Mouse (Mus musculus) thymus, adult 2 months (tissue): Measurements from ENCODE around the gene Ssr1. TPM values are rescaled to one million over a fixed set of nuclear protein-coding genes. Genes with fewer than 3 reads are reported as not detected.
A peak's percentile ranks its signal among the peaks of the same experiment; 100 is the strongest.

Source experiments
- DNase-seq: peaks from one replicate; pipeline ENCODE4 v3.0.0; 2021
- H3K27ac ChIP-seq: fragments of 200-500 bp; 2 replicates; pipeline ENCODE4 v1.5.1; 2012; ENCODE audit warnings: low read length, control low read depth; ENCODE audit not compliant: control insufficient read depth, insufficient read depth
- H3K27me3 ChIP-seq: fragments of 200-500 bp; 2 replicates; pipeline ENCODE4 v1.6.1; 2012; ENCODE audit warnings: mild to moderate bottlenecking, low read length, moderate library complexity, mixed read lengths; ENCODE audit not compliant: control insufficient read depth, insufficient read depth
- H3K36me3 ChIP-seq: fragments of 200-500 bp; 2 replicates; pipeline ENCODE4 v1.6.1; 2012; ENCODE audit warnings: mild to moderate bottlenecking, low read length, moderate library complexity; ENCODE audit not compliant: control insufficient read depth, insufficient read depth
- H3K4me1 ChIP-seq: fragments of 200-500 bp; replicated peaks from 2 replicates; pipeline ENCODE4 v1.6.1; 2012; ENCODE audit warnings: low read length; ENCODE audit not compliant: control insufficient read depth, insufficient read depth
- H3K4me3 ChIP-seq: fragments of 200-500 bp; 2 replicates; pipeline ENCODE4 v1.5.1; 2012; ENCODE audit warnings: mild to moderate bottlenecking, low read length, control low read depth, moderate library complexity; ENCODE audit not compliant: control insufficient read depth, insufficient read depth
- CTCF ChIP-seq: fragments of 200-500 bp; IDR thresholded peaks from 2 replicates; pipeline ENCODE4 v1.5.1; 2012; ENCODE audit warnings: mild to moderate bottlenecking, control low read depth, low read length, moderate library complexity, borderline replicate concordance; ENCODE audit not compliant: control insufficient read depth, poor library complexity, insufficient read depth; ENCODE audit errors: extremely low read depth
- POLR2A ChIP-seq: fragments of 200-500 bp; IDR thresholded peaks from 2 replicates; pipeline ENCODE4 v1.6.1; 2012; ENCODE audit warnings: mild to moderate bottlenecking, low read length, control low read depth, moderate library complexity; ENCODE audit not compliant: control insufficient read depth, poor library complexity, insufficient read depth; ENCODE audit errors: extremely low read depth
- WGBS: fragments of 180-500 bp; shearing (Covaris S2); methylation state at CpG from one replicate; pipeline ENCODE4 v1.1.7; 2018; 5-methylcytosine and 5-hydroxymethylcytosine counted together
- polyA plus RNA-seq: library from polyadenylated mRNA; depleted of rRNA; stranded (reverse); fragments of >200 nt; gene quantifications from 2 replicates; pipeline ENCODE4 v1.2.3, GENCODE M21; 2012

Gene Ssr1
- polyA plus RNA-seq, 1 experiment = 7.2 TPM

- peak; percentile 87 for DNase-seq
- Histone ChIP-seq H3K27ac (no peak overlapping the region), H3K27me3 (no peaks in the 10 kb centered on the region), H3K4me1 (peaks cover under 1% of the 10 kb centered on the region), H3K36me3 (no peaks in the 10 kb centered on the region), H3K4me3 (no peak overlapping the region)
- TF ChIP-seq CTCF (peak; percentile 85), POLR2A (no peak)
- WGBS = 11% methylated on average over 14 of the region's 14 CpGs
Observed at GRCm38 (mm10) chr13:37969337-37969736, 24.7 kb downstream of the Ssr1 start.

GRCm38 (mm10) chr13:37967565-37967964 lies 26.5 kb downstream of the Ssr1 start:
- no peak overlapping the region for H3K4me3 ChIP-seq
- H3K27me3 ChIP-seq = no peaks in the 10 kb centered on the region
- H3K4me1 ChIP-seq = peaks cover 5% of the 10 kb centered on the region
- no peak for TF ChIP-seq POLR2A
- no peak for TF ChIP-seq CTCF
- WGBS = 92% methylated on average over 10 of the region's 10 CpGs
- DNase-seq = no peak
- no peak overlapping the region for H3K27ac ChIP-seq
- H3K36me3 ChIP-seq = no peaks in the 10 kb centered on the region

GRCm38 (mm10) chr13:37967052-37967437 lies 27.0 kb downstream of the Ssr1 start:
- peaks cover 5% of the 10 kb centered on the region for H3K4me1 ChIP-seq
- no peaks in the 10 kb centered on the region for H3K27me3 ChIP-seq
- no peak overlapping the region for H3K27ac ChIP-seq
- no peaks in the 10 kb centered on the region for H3K36me3 ChIP-seq
- DNase-seq = no peak
- WGBS = 93% methylated on average over 12 of the region's 12 CpGs
- TF ChIP-seq POLR2A = no peak
- TF ChIP-seq CTCF = no peak
- H3K4me3 ChIP-seq = no peak overlapping the region

- no peaks in the 10 kb centered on the region for H3K36me3 ChIP-seq
- H3K4me1 ChIP-seq = peaks cover 5% of the 10 kb centered on the region
- H3K27me3 ChIP-seq = no peaks in the 10 kb centered on the region
- TF ChIP-seq POLR2A (no peak), CTCF (no peak)
- 92% methylated on average over 15 of the region's 15 CpGs for WGBS
- no peak for DNase-seq
- H3K27ac ChIP-seq = no peak overlapping the region
- no peak overlapping the region for H3K4me3 ChIP-seq
Observed at GRCm38 (mm10) chr13:37966256-37967051, 27.6 kb downstream of the Ssr1 start.

GRCm38 (mm10) chr13:37965126-37965914 lies 28.7 kb downstream of the Ssr1 start:
- no peak overlapping the region for H3K27ac ChIP-seq
- no peak for DNase-seq
- no peaks in the 10 kb centered on the region for H3K27me3 ChIP-seq
- TF ChIP-seq POLR2A (no peak), CTCF (no peak)
- H3K4me1 ChIP-seq = peaks cover 5% of the 10 kb centered on the region
- no peak overlapping the region for H3K4me3 ChIP-seq
- 79% methylated on average over 17 of the region's 17 CpGs for WGBS
- H3K36me3 ChIP-seq = no peaks in the 10 kb centered on the region

GRCm38 (mm10) chr13:37964128-37965087 lies 29.6 kb downstream of the Ssr1 start:
- Histone ChIP-seq H3K36me3 (no peaks in the 10 kb centered on the region), H3K27me3 (no peaks in the 10 kb centered on the region), H3K4me1 (peaks cover 8% of the 10 kb centered on the region), H3K4me3 (no peak overlapping the region), H3K27ac (no peak overlapping the region)
- DNase-seq = no peak
- TF ChIP-seq POLR2A (no peak), CTCF (no peak)
- 57% methylated on average over 20 of the region's 20 CpGs for WGBS
